Mouse (Mus musculus) intestine, embryonic 14.5 days (tissue): ENCODE results near the gene Pum3. TPM values are rescaled to one million over a fixed set of nuclear protein-coding genes. Genes with fewer than 3 reads are reported as not detected.
"Not testable (repeated sequence)": the region's sequence is repeated elsewhere in the genome, so short reads cannot be mapped to it uniquely, and the experiment has no call there.

ENCODE experiments used
- ATAC-seq: fragments of 200-750 bp; cut with Nextera tagmentation; replicated peaks from 2 replicates; pipeline ENCODE4 v1.8.0; 2017; ENCODE audit warnings: low read depth, moderate number of reproducible peaks, moderate TSS enrichment, moderate library complexity; ENCODE audit not compliant: low FRiP score, low TSS enrichment
- DNase-seq: peaks from one replicate; pipeline ENCODE4 v3.0.0-alpha.2; 2018; ENCODE audit warnings: low spot score
- H3K27ac ChIP-seq: fragments of 300-500 bp; sonication (generic); 2 replicates; pipeline ENCODE4 v1.5.1; 2014; ENCODE audit warnings: low read depth, mild to moderate bottlenecking, control low read depth
- H3K27me3 ChIP-seq: fragments of 300-500 bp; sonication (generic); replicated peaks from 2 replicates; pipeline ENCODE4 v1.6.1; 2014; ENCODE audit warnings: low read length, control low read depth; ENCODE audit not compliant: control insufficient read depth, insufficient read depth
- H3K36me3 ChIP-seq: fragments of 300-500 bp; sonication (generic); 2 replicates; pipeline ENCODE4 v1.6.1; 2014; ENCODE audit warnings: low read length, control low read depth; ENCODE audit not compliant: control insufficient read depth, insufficient read depth
- H3K4me1 ChIP-seq: fragments of 300-500 bp; sonication (generic); replicated peaks from 2 replicates; pipeline ENCODE4 v1.6.1; 2014; ENCODE audit warnings: low read length, control low read depth, mixed read lengths; ENCODE audit not compliant: control insufficient read depth, insufficient read depth
- H3K4me2 ChIP-seq: fragments of 300-500 bp; sonication (generic); 2 replicates; pipeline ENCODE4 v1.6.1; 2014; ENCODE audit warnings: low read length
- H3K4me3 ChIP-seq: fragments of 300-500 bp; sonication (generic); 2 replicates; pipeline ENCODE4 v1.5.1; 2014; ENCODE audit warnings: low read depth, low read length, control low read depth, mixed read lengths
- H3K9ac ChIP-seq: fragments of 300-500 bp; sonication (generic); 2 replicates; pipeline ENCODE4 v1.6.1; 2014; ENCODE audit warnings: mild to moderate bottlenecking, low read length
- H3K9me3 ChIP-seq: fragments of 300-500 bp; sonication (generic); 2 replicates; pipeline ENCODE4 v1.6.1; 2016; ENCODE audit warnings: low read length, control low read depth; ENCODE audit not compliant: control insufficient read depth
- WGBS: fragments of 180-500 bp; shearing (Covaris S2); extraction: QIAGEN DNeasy Blood & Tissue Kit; methylation state at CpG from one replicate; pipeline ENCODE4 v1.1.7; 2014; 5-methylcytosine and 5-hydroxymethylcytosine counted together
- polyA plus RNA-seq: library from polyadenylated mRNA; unstranded; fragments of >200 nt; fragmentation: Nextera tagmentation; extraction: Ambion mirVana; gene quantifications from 2 replicates; pipeline ENCODE4 v1.2.1, GENCODE M21; 2014

The Pum3 gene
- polyA plus RNA-seq, 1 experiment from 2014 or later, result 74.5 TPM

DNA sequence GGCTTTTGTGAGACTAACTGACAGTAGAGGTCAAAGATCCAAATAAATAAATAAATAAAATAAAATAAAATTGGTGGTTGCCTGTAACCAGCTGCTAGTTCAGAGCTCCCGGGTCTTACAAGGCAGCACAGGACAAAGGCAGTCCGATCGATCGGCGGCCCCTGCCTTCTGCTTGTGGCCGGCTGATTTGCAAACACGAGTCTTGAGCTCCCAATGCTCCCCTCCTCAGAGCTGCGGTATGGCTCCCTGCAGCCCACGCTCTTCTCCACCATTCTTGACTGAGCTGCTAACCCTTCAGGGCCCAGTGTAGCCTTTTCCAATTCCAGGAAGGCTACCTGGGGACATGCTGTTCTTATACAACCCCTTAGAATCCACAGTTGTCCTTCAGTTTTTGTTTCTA lies 31.8 kb downstream of the Pum3 start:
- Histone ChIP-seq H3K27ac (no peak overlapping the region), H3K36me3 (peaks cover 79% of the 10 kb centered on the region), H3K27me3 (no peaks in the 10 kb centered on the region), H3K9ac (no peak overlapping the region), H3K4me1 (no peaks in the 10 kb centered on the region), H3K4me2 (no peak overlapping the region), H3K9me3 (no peaks in the 10 kb centered on the region), H3K4me3 (no peak overlapping the region)
- ATAC-seq, result 0 out of 2 replicates have a peak, but pooled peaks have one; percentile 53
- DNase-seq, result no peak
- 65% methylated on average over 9 of the region's 9 CpGs for WGBS

DNA sequence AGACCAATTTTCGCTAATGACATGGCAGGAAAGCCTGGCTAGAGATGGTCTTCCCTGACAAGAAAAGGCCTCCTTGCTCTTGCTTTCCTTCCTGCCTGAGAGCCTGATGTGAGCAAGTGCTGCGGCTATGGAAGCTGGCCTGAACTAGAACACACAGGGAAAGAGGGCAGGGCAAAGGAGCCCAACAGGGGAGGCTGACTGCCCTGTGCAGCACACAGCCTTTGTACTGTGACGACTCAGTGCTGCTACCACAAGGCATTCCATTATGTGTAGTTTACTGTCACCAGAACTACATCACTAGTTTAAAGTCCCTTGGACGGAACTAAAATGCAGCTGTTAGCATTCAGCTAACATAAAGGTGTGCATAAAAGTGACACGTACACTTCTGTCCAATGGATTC lies 32.4 kb downstream of the Pum3 start:
- WGBS, result 74% methylated on average over 5 of the region's 5 CpGs
- Histone ChIP-seq H3K9me3 (no peaks in the 10 kb centered on the region), H3K27me3 (no peaks in the 10 kb centered on the region), H3K4me2 (no peak overlapping the region), H3K9ac (no peak overlapping the region), H3K27ac (no peak overlapping the region), H3K36me3 (peaks cover 84% of the 10 kb centered on the region), H3K4me3 (no peak overlapping the region), H3K4me1 (no peaks in the 10 kb centered on the region)
- ATAC-seq, result 0 out of 2 replicates have a peak, but pooled peaks have one; percentile 27
- DNase-seq, result no peak

DNA sequence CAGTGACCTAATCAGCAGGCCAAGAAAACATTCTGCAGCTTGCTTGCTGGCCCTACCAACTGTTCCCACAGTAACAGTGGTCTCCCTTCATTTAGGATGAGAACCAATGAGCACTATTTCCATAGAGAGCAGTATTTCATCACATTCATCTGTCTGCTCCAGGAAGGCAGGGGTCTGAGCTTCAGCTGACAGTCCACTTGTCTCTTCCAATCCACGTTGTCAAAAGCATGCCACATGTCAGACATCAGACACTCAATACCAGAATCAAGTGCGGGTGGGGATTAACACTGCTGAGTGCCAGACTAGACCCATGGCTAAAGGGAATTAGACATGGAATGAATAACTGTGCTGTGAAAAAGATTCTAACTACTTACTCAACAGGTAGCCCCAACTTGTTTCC lies 32.9 kb downstream of the Pum3 start:
- H3K9me3 ChIP-seq, result no peaks in the 10 kb centered on the region
- ATAC-seq (no peak), DNase-seq (no peak)
- no peaks in the 10 kb centered on the region for H3K27me3 ChIP-seq
- peaks cover 85% of the 10 kb centered on the region for H3K36me3 ChIP-seq
- H3K9ac ChIP-seq, result no peak overlapping the region
- H3K4me3 ChIP-seq, result no peak overlapping the region
- H3K27ac ChIP-seq, result no peak overlapping the region
- 91% methylated on average over 2 of the region's 2 CpGs for WGBS
- no peak overlapping the region for H3K4me2 ChIP-seq
- H3K4me1 ChIP-seq, result no peaks in the 10 kb centered on the region

DNA sequence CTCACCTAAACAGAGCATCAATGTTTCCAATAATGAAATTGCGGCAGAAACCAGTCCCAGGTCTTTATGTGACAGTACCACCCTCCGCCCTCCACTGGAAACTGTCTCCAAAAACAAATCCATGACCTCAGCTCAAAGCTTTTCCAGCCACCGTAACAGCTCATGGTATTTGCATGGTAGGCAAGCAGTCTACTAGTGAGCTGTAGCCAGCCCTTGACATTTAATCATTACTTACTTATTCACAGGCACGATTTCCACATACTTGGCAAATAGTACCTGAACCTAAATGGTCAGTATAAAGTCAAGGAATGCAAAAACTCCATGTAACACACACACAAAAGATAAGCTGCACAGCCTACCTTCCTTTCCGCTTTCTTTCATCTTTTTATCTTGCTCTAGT lies 33.7 kb downstream of the Pum3 start:
- no peaks in the 10 kb centered on the region for H3K4me1 ChIP-seq
- H3K27ac ChIP-seq, result no peak overlapping the region
- no peak overlapping the region for H3K4me3 ChIP-seq
- ATAC-seq, result no peak
- WGBS, result 88% methylated on average over 5 of the region's 5 CpGs
- H3K27me3 ChIP-seq, result no peaks in the 10 kb centered on the region
- DNase-seq, result no peak
- no peak overlapping the region for H3K4me2 ChIP-seq
- H3K9ac ChIP-seq, result no peak overlapping the region
- no peaks in the 10 kb centered on the region for H3K9me3 ChIP-seq
- H3K36me3 ChIP-seq, result peaks cover 85% of the 10 kb centered on the region

DNA sequence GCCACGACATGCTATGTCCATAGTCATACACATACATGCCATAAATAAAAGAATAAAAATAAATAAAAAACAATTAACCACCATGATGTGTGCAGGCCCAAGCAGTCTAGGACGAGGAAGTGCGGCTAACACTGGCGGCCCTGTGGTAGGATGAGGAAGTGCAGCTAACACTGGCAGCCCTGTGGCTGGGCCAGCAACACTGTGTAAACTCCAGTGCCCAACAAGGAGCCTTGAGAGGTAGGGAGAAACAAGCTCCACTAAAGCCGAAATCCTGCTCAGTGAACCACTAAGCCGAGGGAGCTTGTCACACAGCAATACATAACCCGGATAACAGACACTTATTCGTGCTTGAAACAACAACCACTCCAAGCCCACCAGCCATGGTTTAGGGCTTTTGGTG lies 34.1 kb downstream of the Pum3 start:
- H3K36me3 ChIP-seq, result peaks cover 85% of the 10 kb centered on the region
- no peaks in the 10 kb centered on the region for H3K4me1 ChIP-seq
- DNase-seq, result no peak
- no peaks in the 10 kb centered on the region for H3K27me3 ChIP-seq
- no peak; the same call in 1 of the 2 replicates for ATAC-seq
- 87% methylated on average over 8 of the region's 8 CpGs for WGBS
- no peak overlapping the region for H3K4me2 ChIP-seq
- no peak overlapping the region for H3K4me3 ChIP-seq
- no peaks in the 10 kb centered on the region for H3K9me3 ChIP-seq
- no peak overlapping the region for H3K27ac ChIP-seq
- no peak overlapping the region for H3K9ac ChIP-seq

DNA sequence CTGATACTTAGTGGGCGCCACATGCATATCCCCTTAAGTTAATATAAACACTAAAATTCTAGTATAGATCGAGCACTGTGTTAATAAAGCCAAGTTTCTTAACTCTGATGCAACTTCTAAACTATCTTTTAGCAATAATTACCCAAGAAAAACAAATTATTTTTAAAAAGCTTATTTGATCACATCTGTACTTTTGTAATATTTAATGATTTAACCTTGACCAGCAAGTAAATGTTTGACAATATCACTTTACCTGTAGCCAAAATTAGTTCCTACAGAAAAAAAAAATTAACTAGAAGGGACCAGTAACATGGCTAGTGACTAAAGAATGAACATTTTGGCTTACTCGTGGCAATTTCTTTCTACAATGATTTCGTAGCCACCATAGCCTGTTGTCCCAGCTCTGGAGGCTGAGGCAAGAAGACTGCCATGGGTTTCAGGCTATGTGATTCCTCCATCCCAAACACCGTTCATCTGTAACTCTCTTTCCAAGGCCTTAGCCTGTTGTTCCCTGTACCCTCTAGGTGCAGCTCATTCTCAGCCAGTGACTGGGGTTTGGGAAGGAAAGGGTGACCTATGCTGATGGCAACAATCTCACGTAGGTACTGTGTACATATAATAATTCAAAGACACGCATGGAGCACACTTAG lies 35.2 kb downstream of the Pum3 start:
- Histone ChIP-seq H3K4me3 (no peak overlapping the region), H3K36me3 (peaks cover 88% of the 10 kb centered on the region), H3K9ac (no peak overlapping the region), H3K27me3 (no peaks in the 10 kb centered on the region), H3K27ac (no peak overlapping the region), H3K9me3 (no peaks in the 10 kb centered on the region), H3K4me2 (no peak overlapping the region), H3K4me1 (no peaks in the 10 kb centered on the region)
- ATAC-seq (no peak), DNase-seq (no peak)
- 92% methylated on average over 7 of the region's 7 CpGs for WGBS

DNA sequence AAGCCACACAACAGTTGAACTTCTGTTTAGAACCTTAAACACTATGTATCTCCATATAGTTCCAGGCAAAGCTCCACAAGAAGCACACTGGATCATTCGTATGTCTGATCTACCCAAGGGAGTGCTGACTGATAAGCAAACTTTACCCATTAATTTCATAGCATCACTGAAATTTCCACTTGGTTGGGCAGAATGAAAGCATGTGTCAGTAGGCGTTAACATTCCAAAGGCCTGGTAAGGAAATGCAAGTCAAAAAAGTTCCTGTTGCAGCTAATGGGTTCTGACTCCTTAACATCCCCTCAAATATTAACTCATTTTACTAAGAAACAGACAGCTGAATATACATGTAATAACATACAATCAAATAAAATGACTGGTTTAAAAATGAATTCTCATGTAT lies 37.2 kb downstream of the Pum3 start:
- DNase-seq (no peak), ATAC-seq (no peak)
- Histone ChIP-seq H3K4me1 (no peaks in the 10 kb centered on the region), H3K9me3 (no peaks in the 10 kb centered on the region), H3K36me3 (peaks cover 93% of the 10 kb centered on the region), H3K27ac (no peak overlapping the region), H3K4me3 (no peak overlapping the region), H3K4me2 (no peak overlapping the region), H3K27me3 (no peaks in the 10 kb centered on the region), H3K9ac (no peak overlapping the region)
- 94% methylated on average over 2 of the region's 2 CpGs for WGBS

DNA sequence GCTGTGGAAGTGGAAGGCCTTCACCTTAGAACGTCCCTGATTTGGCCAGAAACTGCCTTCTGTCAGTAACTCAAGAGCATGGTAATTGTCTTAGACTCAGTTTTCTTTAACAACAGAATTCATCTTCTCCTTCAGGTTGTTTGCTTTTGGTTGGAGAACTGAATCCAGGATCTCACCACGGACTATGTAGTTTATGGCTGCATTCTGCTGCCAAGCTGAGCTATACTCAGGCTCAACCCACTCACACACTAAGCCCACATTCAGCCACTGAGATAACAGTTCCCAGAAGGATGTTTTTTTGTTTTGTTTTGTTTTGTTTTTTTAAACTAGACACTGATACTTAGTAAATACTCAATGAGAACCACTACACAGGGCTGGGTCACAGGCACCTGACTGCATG lies 38.3 kb downstream of the Pum3 start:
- H3K4me2 ChIP-seq, result no peak overlapping the region
- no peak overlapping the region for H3K4me3 ChIP-seq
- no peak overlapping the region for H3K9ac ChIP-seq
- H3K4me1 ChIP-seq, result no peaks in the 10 kb centered on the region
- H3K9me3 ChIP-seq, result no peaks in the 10 kb centered on the region
- ATAC-seq (no peak), DNase-seq (no peak)
- no peaks in the 10 kb centered on the region for H3K27me3 ChIP-seq
- H3K36me3 ChIP-seq, result peaks cover 94% of the 10 kb centered on the region
- WGBS, result 82% methylated on average over 2 of the region's 2 CpGs
- H3K27ac ChIP-seq, result no peak overlapping the region

DNA sequence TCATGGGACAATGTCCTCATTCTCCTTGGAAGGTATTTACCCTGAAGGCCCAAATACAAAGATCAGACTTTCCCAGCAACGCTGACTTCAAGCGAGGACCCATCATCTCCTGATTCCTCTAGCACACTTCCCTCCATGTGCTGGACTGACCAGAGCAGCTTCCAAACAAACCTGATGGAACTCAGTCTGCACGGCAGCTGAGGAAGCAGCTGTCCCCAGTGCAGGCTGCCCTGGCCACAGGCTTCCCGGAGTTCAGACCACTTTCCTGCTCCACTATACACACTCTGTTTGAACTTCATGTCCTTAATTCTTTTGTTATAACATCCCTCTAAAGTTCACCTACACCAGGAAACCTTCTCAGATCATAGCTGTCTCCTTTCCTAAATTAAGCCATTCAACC lies 40.1 kb downstream of the Pum3 start:
- not testable (repeated sequence) for DNase-seq, H3K27me3 ChIP-seq, ATAC-seq, H3K4me1 ChIP-seq, H3K4me3 ChIP-seq, H3K9ac ChIP-seq, H3K27ac ChIP-seq, H3K9me3 ChIP-seq, H3K4me2 ChIP-seq
- 89% methylated on average over 4 of the region's 4 CpGs for WGBS
- peaks cover 92% of the 10 kb centered on the region for H3K36me3 ChIP-seq
